Mouse (Mus musculus) hindbrain, postnatal 0 days (tissue): Measurements from ENCODE around the gene Pard3b. TPM values are rescaled to one million over a fixed set of nuclear protein-coding genes. Genes with fewer than 3 reads are reported as not detected.

Source experiments
- ATAC-seq: fragments of 200-750 bp; cut with Nextera tagmentation; 2 replicates; pipeline ENCODE4 v1.8.0; 2017; ENCODE audit warnings: mild to moderate bottlenecking, moderate TSS enrichment, moderate library complexity
- DNase-seq: peaks from one replicate; pipeline ENCODE4 v3.0.0-alpha.2; 2015; ENCODE audit warnings: low spot score
- H3K27ac ChIP-seq: fragments of 300-500 bp; sonication (generic); 2 replicates; pipeline ENCODE4 v1.5.1; 2014; ENCODE audit warnings: mild to moderate bottlenecking
- H3K27me3 ChIP-seq: fragments of 300-500 bp; sonication (generic); 2 replicates; pipeline ENCODE4 v1.6.1; 2014; ENCODE audit warnings: low read length, mixed read lengths; ENCODE audit not compliant: insufficient read depth
- H3K36me3 ChIP-seq: fragments of 300-500 bp; sonication (generic); 2 replicates; pipeline ENCODE4 v1.6.1; 2014; ENCODE audit warnings: low read length, mixed read lengths; ENCODE audit not compliant: insufficient read depth
- H3K4me1 ChIP-seq: fragments of 300-500 bp; sonication (generic); 2 replicates; pipeline ENCODE4 v1.6.1; 2014; ENCODE audit warnings: antibody characterized with exemption, low read length, mixed read lengths; ENCODE audit not compliant: insufficient read depth
- H3K4me2 ChIP-seq: fragments of 300-500 bp; sonication (generic); 2 replicates; pipeline ENCODE4 v1.6.1; 2014; ENCODE audit warnings: low read depth, mild to moderate bottlenecking, low read length, moderate library complexity, mixed read lengths
- H3K4me3 ChIP-seq: fragments of 300-500 bp; sonication (generic); 2 replicates; pipeline ENCODE4 v1.5.1; 2014; ENCODE audit warnings: low read length
- H3K9ac ChIP-seq: fragments of 300-500 bp; sonication (generic); replicated peaks from 2 replicates; pipeline ENCODE4 v1.6.1; 2014; ENCODE audit warnings: mild to moderate bottlenecking, low read length, moderate library complexity, mixed read lengths
- H3K9me3 ChIP-seq: fragments of 300-500 bp; sonication (generic); 2 replicates; pipeline ENCODE4 v1.6.1; 2016; ENCODE audit warnings: low read length, mixed read lengths
- CTCF ChIP-seq: IDR thresholded peaks from 2 replicates; pipeline ENCODE4 v1.5.1; 2016; ENCODE audit warnings: antibody characterized with exemption, control low read depth, low read depth
- WGBS: fragments of 180-500 bp; shearing (Covaris S2); extraction: QIAGEN DNeasy Blood & Tissue Kit; methylation state at CpG from one replicate; pipeline ENCODE4 v1.1.7; 2014; 5-methylcytosine and 5-hydroxymethylcytosine counted together
- polyA plus RNA-seq: library from polyadenylated mRNA; unstranded; fragments of >200 nt; fragmentation: Nextera tagmentation; extraction: Ambion mirVana; gene quantifications from 2 replicates; pipeline ENCODE4 v1.2.1, GENCODE M21; 2015
- total RNA-seq: library from RNA; depleted of rRNA; stranded (reverse); fragments of >200 nt; gene quantifications from 2 replicates; pipeline ENCODE4 v1.2.3, GENCODE M21; 2014

Pard3b gene
- total and polyA plus RNA-seq, 2 experiments from 2014 or later = 5.6 to 9.6 TPM

GRCm38 (mm10) chr1:62201686-62202257 lies 563.1 kb downstream of the Pard3b start:
- H3K27ac ChIP-seq = no peak overlapping the region
- H3K9ac ChIP-seq = no peak overlapping the region
- no peaks in the 10 kb centered on the region for H3K9me3 ChIP-seq
- no peaks in the 10 kb centered on the region for H3K4me1 ChIP-seq
- no peak for TF ChIP-seq CTCF
- no peaks in the 10 kb centered on the region for H3K36me3 ChIP-seq
- DNase-seq = no peak
- ATAC-seq = no peak
- no peak overlapping the region for H3K4me3 ChIP-seq
- 64% methylated on average over 2 of the region's 2 CpGs for WGBS
- H3K27me3 ChIP-seq = no peaks in the 10 kb centered on the region
- H3K4me2 ChIP-seq = no peak overlapping the region

DNA sequence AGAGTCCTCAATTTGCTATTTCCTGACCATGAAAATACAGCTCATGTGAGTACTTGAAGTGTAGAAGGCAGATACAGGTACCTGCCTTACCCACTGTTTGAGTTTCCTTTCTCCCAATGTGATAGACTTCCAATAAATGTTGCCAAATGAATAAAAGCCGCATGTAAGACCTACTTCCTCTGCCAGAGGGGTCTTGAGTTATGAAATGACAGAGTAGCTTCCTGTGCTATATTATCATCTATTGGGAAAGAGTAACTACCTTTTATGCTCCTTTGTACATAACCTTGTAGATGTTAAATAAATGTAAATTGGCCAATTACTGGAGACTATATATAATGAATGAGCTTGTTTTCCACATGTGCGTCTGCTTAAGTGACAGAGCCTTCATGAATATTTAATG lies 574.7 kb downstream of the Pard3b start:
- DNase-seq = no peak
- no peak for TF ChIP-seq CTCF
- Histone ChIP-seq H3K4me3 (no peak overlapping the region), H3K27ac (no peak overlapping the region), H3K9ac (no peak overlapping the region), H3K9me3 (no peaks in the 10 kb centered on the region), H3K4me1 (peaks cover 4% of the 10 kb centered on the region; the same call in 1 of the 2 replicates), H3K4me2 (no peak overlapping the region), H3K36me3 (no peaks in the 10 kb centered on the region), H3K27me3 (no peaks in the 10 kb centered on the region)
- no peak for ATAC-seq
- 67% methylated on average over 2 of the region's 2 CpGs for WGBS

DNA sequence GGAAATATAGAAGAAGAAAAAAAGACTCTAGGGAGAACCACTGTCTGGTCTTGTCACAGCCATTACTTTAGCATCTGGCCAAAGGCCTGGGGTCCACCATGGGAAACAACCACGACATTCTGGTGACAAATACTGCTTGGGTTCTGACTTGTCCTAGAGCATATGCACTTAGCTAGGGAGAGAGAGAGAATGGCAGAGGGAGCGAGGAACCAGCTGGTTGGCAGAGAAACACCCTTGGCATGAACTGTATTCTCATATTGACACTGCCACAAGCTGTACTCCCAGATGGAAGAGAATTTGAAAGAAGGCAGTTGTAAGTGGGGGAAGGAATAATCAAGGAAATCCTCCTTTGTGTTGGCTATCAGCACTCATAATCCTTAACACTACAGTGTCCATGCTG lies 577.2 kb downstream of the Pard3b start:
- 29% methylated on average over 2 of the region's 2 CpGs for WGBS
- no peak overlapping the region for H3K4me2 ChIP-seq
- no peak overlapping the region for H3K4me3 ChIP-seq
- H3K27me3 ChIP-seq = no peaks in the 10 kb centered on the region
- TF ChIP-seq CTCF = no peak
- H3K36me3 ChIP-seq = no peaks in the 10 kb centered on the region
- DNase-seq (peak; percentile 80), ATAC-seq (peak; percentile 84)
- peaks cover 4% of the 10 kb centered on the region; the same call in 1 of the 2 replicates for H3K4me1 ChIP-seq
- H3K9me3 ChIP-seq = no peaks in the 10 kb centered on the region
- H3K9ac ChIP-seq = no peak overlapping the region
- H3K27ac ChIP-seq = peak overlapping the region; percentile 26; the same call in 1 of the 2 replicates

DNA sequence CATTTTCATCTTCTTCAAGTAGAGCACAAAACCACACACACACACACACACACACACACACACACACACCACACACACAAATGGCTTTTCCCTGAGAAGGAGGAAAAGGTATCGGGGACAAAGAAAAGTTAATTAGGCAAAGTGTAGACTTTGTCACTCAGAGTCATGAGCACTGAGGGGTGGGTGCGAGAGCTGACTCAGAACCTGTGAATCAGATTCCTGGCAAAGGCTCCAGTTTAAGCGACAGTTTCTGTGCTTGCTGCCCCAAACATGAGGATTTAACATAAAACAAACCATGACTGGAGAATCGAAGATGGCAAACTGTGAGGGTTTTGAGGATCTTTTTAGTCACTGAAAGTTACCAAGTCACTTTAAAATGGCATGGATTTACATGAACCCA lies 577.9 kb downstream of the Pard3b start:
- H3K36me3 ChIP-seq = no peaks in the 10 kb centered on the region
- H3K4me2 ChIP-seq = no peak overlapping the region
- no peak for TF ChIP-seq CTCF
- DNase-seq = no peak
- H3K9ac ChIP-seq = no peak overlapping the region
- H3K27ac ChIP-seq = no peak overlapping the region
- H3K4me1 ChIP-seq = peaks cover 4% of the 10 kb centered on the region; the same call in 1 of the 2 replicates
- 87% methylated on average over 4 of the region's 4 CpGs for WGBS
- H3K27me3 ChIP-seq = no peaks in the 10 kb centered on the region
- no peak overlapping the region for H3K4me3 ChIP-seq
- H3K9me3 ChIP-seq = no peaks in the 10 kb centered on the region
- ATAC-seq = no peak

GRCm38 (mm10) chr1:62229129-62229528 lies 590.5 kb downstream of the Pard3b start:
- H3K27me3 ChIP-seq = no peaks in the 10 kb centered on the region
- no peaks in the 10 kb centered on the region for H3K4me1 ChIP-seq
- TF ChIP-seq CTCF = no peak
- H3K9me3 ChIP-seq = no peaks in the 10 kb centered on the region
- no peak overlapping the region for H3K4me3 ChIP-seq
- H3K27ac ChIP-seq = no peak overlapping the region
- no peak for ATAC-seq
- H3K4me2 ChIP-seq = no peak overlapping the region
- 83% methylated on average over 5 of the region's 5 CpGs for WGBS
- DNase-seq = no peak
- H3K9ac ChIP-seq = no peak overlapping the region
- H3K36me3 ChIP-seq = no peaks in the 10 kb centered on the region

DNA sequence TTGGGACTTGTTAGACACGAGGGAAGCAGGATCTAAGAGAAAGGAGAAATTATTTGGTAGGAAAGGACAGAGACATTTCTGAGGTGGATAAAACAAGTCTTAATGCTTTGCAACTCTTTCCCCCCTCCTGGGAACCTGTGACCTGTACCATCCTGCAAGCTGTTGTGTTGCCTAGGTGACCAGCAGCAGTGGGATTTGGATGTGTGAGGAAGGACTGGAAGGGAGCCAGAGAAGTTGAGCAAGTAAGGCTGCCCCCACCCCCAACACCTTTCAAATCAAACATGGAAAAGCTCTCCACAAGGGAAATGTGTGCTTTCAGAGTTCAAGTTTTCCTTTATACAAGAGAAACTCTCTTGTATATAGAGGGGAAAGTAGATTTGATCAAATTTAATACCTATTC lies 595.4 kb downstream of the Pard3b start:
- Histone ChIP-seq H3K4me2 (no peak overlapping the region), H3K4me1 (no peaks in the 10 kb centered on the region), H3K4me3 (no peak overlapping the region), H3K27me3 (no peaks in the 10 kb centered on the region), H3K9me3 (no peaks in the 10 kb centered on the region), H3K9ac (no peak overlapping the region), H3K36me3 (no peaks in the 10 kb centered on the region), H3K27ac (no peak overlapping the region)
- no peak for TF ChIP-seq CTCF
- WGBS = 22% methylated on average over 1 of the region's 1 CpGs
- ATAC-seq (no peak), DNase-seq (peak; percentile 44)

DNA sequence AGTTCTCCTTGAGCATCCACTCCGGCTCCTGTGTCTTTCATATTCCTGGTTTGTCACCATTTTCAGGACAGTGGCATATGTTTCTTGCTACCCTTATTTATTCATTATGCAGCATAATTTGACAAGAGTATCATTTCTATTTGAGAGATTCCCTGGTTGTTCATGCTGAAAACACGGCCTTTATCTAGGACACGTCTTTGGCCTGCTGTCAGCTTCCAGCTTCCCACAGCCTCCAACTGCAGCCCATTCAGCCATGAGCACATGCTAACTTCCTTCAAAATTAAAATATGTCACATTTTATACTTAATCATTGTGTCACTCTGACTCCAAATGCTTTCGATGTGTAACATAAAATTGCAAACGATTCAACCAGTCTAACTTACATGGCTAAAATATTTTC lies 596.5 kb downstream of the Pard3b start:
- DNase-seq = no peak
- Histone ChIP-seq H3K27ac (no peak overlapping the region), H3K4me3 (no peak overlapping the region), H3K4me1 (no peaks in the 10 kb centered on the region), H3K36me3 (no peaks in the 10 kb centered on the region), H3K4me2 (no peak overlapping the region), H3K9me3 (no peaks in the 10 kb centered on the region), H3K27me3 (no peaks in the 10 kb centered on the region), H3K9ac (no peak overlapping the region)
- no peak for ATAC-seq
- WGBS = 62% methylated on average over 5 of the region's 5 CpGs
- TF ChIP-seq CTCF = no peak
